Mouse (Mus musculus): ENCODE data around the gene Hsd17b3. TPM values are rescaled to one million over a fixed set of nuclear protein-coding genes. Genes with fewer than 3 reads are reported as not detected.

Hsd17b3 gene
- polyA plus RNA-seq (2016; fragmentation: Nextera tagmentation; extraction: Ambion mirVana) = 0.51 TPM in 1 of 2 replicates, not detected in the other

- H3K27me3 ChIP-seq = peaks cover 12% of the 10 kb centered on the region
- WGBS = 79% methylated on average over 4 of the region's 4 CpGs
- no peaks in the 10 kb centered on the region for H3K9me3 ChIP-seq
- H3K4me1 ChIP-seq = no peaks in the 10 kb centered on the region
- no peak within 1 kb of the TSS for H3K9ac ChIP-seq (replicated peaks)
- no peak within 1 kb of the TSS for H3K27ac ChIP-seq (replicated peaks)
- H3K4me2 ChIP-seq (replicated peaks) = no peak within 1 kb of the TSS
- no peak for ATAC-seq (ENCODE audit: low FRiP score, low read depth)
- no peaks in the 10 kb centered on the region for H3K36me3 ChIP-seq
- H3K4me3 ChIP-seq = no peak within 1 kb of the TSS
Observed at GRCm38 (mm10) chr13:64089130-64089529, at the start of gene Hsd17b3. TSS of gene Hsd17b3 (minus strand) at chr13:64089230.

DNA sequence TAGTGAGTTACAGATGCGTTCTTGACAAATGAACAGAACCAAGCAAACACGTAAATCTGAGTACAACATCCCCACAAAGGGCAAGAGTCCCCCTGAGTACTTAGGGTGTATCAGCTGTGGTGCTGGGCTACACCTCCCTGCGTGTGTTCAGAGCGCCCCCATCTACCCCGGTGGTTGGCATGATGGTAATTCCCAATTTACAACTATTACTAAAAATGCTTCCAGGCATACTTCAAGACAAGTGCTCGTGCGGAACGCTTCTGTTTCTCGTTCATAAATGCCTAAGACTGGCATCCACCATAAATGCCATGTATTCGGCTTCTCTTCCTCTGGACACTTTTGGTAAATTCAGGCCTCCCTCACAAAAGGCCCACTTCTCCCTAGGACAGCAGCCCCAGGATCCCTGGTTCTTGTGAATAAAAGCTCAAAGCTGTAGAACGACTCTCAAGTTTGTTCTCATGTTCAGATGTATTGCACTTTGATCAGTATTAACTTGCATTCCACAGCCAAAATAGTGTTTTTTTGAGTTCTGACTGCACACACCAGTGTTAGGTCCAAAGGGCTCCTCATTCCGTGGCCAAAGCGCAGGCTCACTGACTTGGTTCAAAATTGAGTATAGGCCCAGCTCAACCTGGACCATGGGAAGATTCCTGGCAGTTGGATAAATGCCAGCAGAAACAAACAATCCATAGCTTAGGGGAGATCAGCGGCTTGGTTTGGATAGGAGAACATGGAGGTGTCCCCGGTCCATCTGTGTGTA is 40.8 kb upstream of the Hsd17b3 start:
- 44% methylated on average over 15 of the region's 15 CpGs for WGBS
- H3K27me3 ChIP-seq = no peaks in the 10 kb centered on the region
- H3K9ac ChIP-seq (replicated peaks) = no peak overlapping the region
- peaks cover 14% of the 10 kb centered on the region; the same call in 1 of the 2 replicates for H3K36me3 ChIP-seq
- H3K9me3 ChIP-seq = no peaks in the 10 kb centered on the region
- peak overlapping the region; percentile 75 for H3K4me2 ChIP-seq (replicated peaks)
- H3K27ac ChIP-seq (replicated peaks) = no peak overlapping the region
- H3K4me1 ChIP-seq = peaks cover 6% of the 10 kb centered on the region; the same call in 1 of the 2 replicates
- H3K4me3 ChIP-seq = peak overlapping the region; percentile 49
- ATAC-seq (ENCODE audit: low FRiP score, low read depth) = peak; percentile 77

- Histone ChIP-seq H3K27ac (replicated peaks) (no peak within 1 kb of the TSS), H3K9me3 (no peaks in the 10 kb centered on the region)
- WGBS = 9% methylated on average over 44 of the region's 44 CpGs
Observed at GRCm38 (mm10) chr13:64128858-64129615, 40.0 kb upstream of the Hsd17b3 start, which contains the start of gene Slc35d2. TSS of gene Slc35d2 (minus strand) at chr13:64129368.

GRCm38 (mm10) chr13:64126316-64126715 is 37.3 kb upstream of the Hsd17b3 start:
- 61% methylated on average over 4 of the region's 4 CpGs for WGBS
- no peak overlapping the region for H3K4me2 ChIP-seq (replicated peaks)
- no peak for ATAC-seq (ENCODE audit: low FRiP score, low read depth)
- H3K27me3 ChIP-seq = no peaks in the 10 kb centered on the region
- H3K4me1 ChIP-seq = peaks cover 6% of the 10 kb centered on the region; the same call in 1 of the 2 replicates
- H3K4me3 ChIP-seq = no peak overlapping the region
- no peak overlapping the region for H3K9ac ChIP-seq (replicated peaks)
- H3K9me3 ChIP-seq = peaks cover 3% of the 10 kb centered on the region; the same call in 1 of the 2 replicates
- H3K36me3 ChIP-seq = no peaks in the 10 kb centered on the region
- H3K27ac ChIP-seq (replicated peaks) = no peak overlapping the region

More at GRCm38 (mm10) chr13:64128858-64129615, 40.0 kb upstream of the Hsd17b3 start, which contains the start of gene Slc35d2:
- Histone ChIP-seq H3K4me1 (peaks cover 6% of the 10 kb centered on the region; the same call in 1 of the 2 replicates), H3K27me3 (no peaks in the 10 kb centered on the region), H3K36me3 (peaks cover 7% of the 10 kb centered on the region; the same call in 1 of the 2 replicates), H3K9ac (replicated peaks) (peak within 1 kb of the TSS; percentile 66), H3K4me3 (peak within 1 kb of the TSS; percentile 49), H3K4me2 (replicated peaks) (peak within 1 kb of the TSS; percentile 75)
- peak; percentile 74 for ATAC-seq (ENCODE audit: low FRiP score, low read depth)

GRCm38 (mm10) chr13:64124886-64125285 is 35.9 kb upstream of the Hsd17b3 start:
- WGBS = 76% methylated on average over 6 of the region's 6 CpGs
- no peaks in the 10 kb centered on the region for H3K36me3 ChIP-seq
- H3K4me3 ChIP-seq = no peak overlapping the region
- H3K4me2 ChIP-seq (replicated peaks) = no peak overlapping the region
- peaks cover 6% of the 10 kb centered on the region; the same call in 1 of the 2 replicates for H3K4me1 ChIP-seq
- H3K9me3 ChIP-seq = peaks cover 3% of the 10 kb centered on the region; the same call in 1 of the 2 replicates
- H3K27ac ChIP-seq (replicated peaks) = no peak overlapping the region
- no peak overlapping the region for H3K9ac ChIP-seq (replicated peaks)
- no peaks in the 10 kb centered on the region for H3K27me3 ChIP-seq
- no peak for ATAC-seq (ENCODE audit: low FRiP score, low read depth)

- no peak overlapping the region for H3K9ac ChIP-seq (replicated peaks)
- no peaks in the 10 kb centered on the region for H3K36me3 ChIP-seq
- no peaks in the 10 kb centered on the region for H3K27me3 ChIP-seq
- no peak overlapping the region for H3K4me2 ChIP-seq (replicated peaks)
- peaks cover 3% of the 10 kb centered on the region; the same call in 1 of the 2 replicates for H3K9me3 ChIP-seq
- H3K4me1 ChIP-seq = peaks cover 3% of the 10 kb centered on the region; the same call in 1 of the 2 replicates
- 29% methylated on average over 6 of the region's 6 CpGs for WGBS
- no peak for ATAC-seq (ENCODE audit: low FRiP score, low read depth)
- H3K27ac ChIP-seq (replicated peaks) = no peak overlapping the region
- H3K4me3 ChIP-seq = no peak overlapping the region
Observed at GRCm38 (mm10) chr13:64123491-64124188, 34.6 kb upstream of the Hsd17b3 start.

GRCm38 (mm10) chr13:64120760-64121159 is 31.7 kb upstream of the Hsd17b3 start:
- 64% methylated on average over 4 of the region's 4 CpGs for WGBS
- no peak for ATAC-seq (ENCODE audit: low FRiP score, low read depth)
- H3K4me1 ChIP-seq = no peaks in the 10 kb centered on the region
- H3K9me3 ChIP-seq = peaks cover 3% of the 10 kb centered on the region; the same call in 1 of the 2 replicates
- H3K4me2 ChIP-seq (replicated peaks) = no peak overlapping the region
- no peak overlapping the region for H3K4me3 ChIP-seq
- H3K27me3 ChIP-seq = no peaks in the 10 kb centered on the region
- H3K9ac ChIP-seq (replicated peaks) = no peak overlapping the region
- no peak overlapping the region for H3K27ac ChIP-seq (replicated peaks)
- no peaks in the 10 kb centered on the region for H3K36me3 ChIP-seq

- H3K9me3 ChIP-seq = no peaks in the 10 kb centered on the region
- WGBS = 49% methylated on average over 2 of the region's 2 CpGs
- no peak overlapping the region for H3K9ac ChIP-seq (replicated peaks)
- no peak overlapping the region for H3K4me2 ChIP-seq (replicated peaks)
- ATAC-seq (ENCODE audit: low FRiP score, low read depth) = no peak
- no peaks in the 10 kb centered on the region for H3K36me3 ChIP-seq
- H3K4me1 ChIP-seq = no peaks in the 10 kb centered on the region
- H3K27me3 ChIP-seq = no peaks in the 10 kb centered on the region
- H3K27ac ChIP-seq (replicated peaks) = no peak overlapping the region
- H3K4me3 ChIP-seq = no peak overlapping the region
Observed at GRCm38 (mm10) chr13:64117442-64117841, 28.4 kb upstream of the Hsd17b3 start.

- Histone ChIP-seq H3K27me3 (peaks cover 7% of the 10 kb centered on the region; the same call in 1 of the 2 replicates), H3K27ac (replicated peaks) (no peak overlapping the region), H3K4me1 (peaks cover 15% of the 10 kb centered on the region; the same call in 1 of the 2 replicates), H3K36me3 (no peaks in the 10 kb centered on the region), H3K9ac (replicated peaks) (no peak overlapping the region), H3K4me2 (replicated peaks) (no peak overlapping the region), H3K4me3 (no peak overlapping the region), H3K9me3 (no peaks in the 10 kb centered on the region)
- 88% methylated on average over 1 of the region's 1 CpGs for WGBS
- ATAC-seq (ENCODE audit: low FRiP score, low read depth) = no peak
Observed at GRCm38 (mm10) chr13:64110421-64110820, 21.4 kb upstream of the Hsd17b3 start.

DNA sequence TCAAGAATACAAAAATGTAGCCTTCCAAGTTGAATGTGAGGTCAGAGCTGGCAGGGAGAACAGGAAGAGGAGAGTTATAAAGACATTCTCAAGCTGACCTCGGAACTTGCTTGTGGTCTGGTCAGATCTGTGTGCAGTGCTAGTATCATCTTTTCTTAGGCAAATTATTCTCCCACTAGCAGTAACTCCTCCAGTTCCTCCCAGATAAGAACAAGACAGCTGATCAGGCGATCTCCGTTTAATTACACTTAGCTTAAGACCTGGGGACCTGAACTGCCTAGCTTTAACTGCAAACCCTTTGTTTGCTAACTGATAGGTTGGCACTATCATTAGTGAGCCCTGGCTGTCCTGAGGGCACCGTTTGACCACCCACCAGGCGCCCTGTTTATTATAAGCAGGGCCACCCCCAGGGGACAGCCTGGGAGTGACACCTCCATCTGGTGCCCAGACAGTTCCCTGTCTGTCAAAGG is 19.4 kb upstream of the Hsd17b3 start:
- H3K27ac ChIP-seq (replicated peaks) = no peak overlapping the region
- H3K27me3 ChIP-seq = peaks cover 18% of the 10 kb centered on the region
- H3K4me1 ChIP-seq = peaks cover 15% of the 10 kb centered on the region; the same call in 1 of the 2 replicates
- H3K36me3 ChIP-seq = no peaks in the 10 kb centered on the region
- ATAC-seq (ENCODE audit: low FRiP score, low read depth) = peak; percentile 44; the same call in 1 of the 2 replicates
- H3K9me3 ChIP-seq = no peaks in the 10 kb centered on the region
- 31% methylated on average over 5 of the region's 5 CpGs for WGBS
- no peak overlapping the region for H3K4me2 ChIP-seq (replicated peaks)
- no peak overlapping the region for H3K4me3 ChIP-seq
- H3K9ac ChIP-seq (replicated peaks) = no peak overlapping the region

GRCm38 (mm10) chr13:64107535-64107934 is 18.5 kb upstream of the Hsd17b3 start:
- peak; percentile 81 for ATAC-seq (ENCODE audit: low FRiP score, low read depth)
- H3K4me2 ChIP-seq (replicated peaks) = no peak overlapping the region
- H3K27me3 ChIP-seq = peaks cover 22% of the 10 kb centered on the region
- H3K4me1 ChIP-seq = peaks cover 15% of the 10 kb centered on the region; the same call in 1 of the 2 replicates
- no peak overlapping the region for H3K9ac ChIP-seq (replicated peaks)
- 15% methylated on average over 8 of the region's 8 CpGs for WGBS
- H3K27ac ChIP-seq (replicated peaks) = no peak overlapping the region
- no peaks in the 10 kb centered on the region for H3K36me3 ChIP-seq
- H3K4me3 ChIP-seq = no peak overlapping the region
- no peaks in the 10 kb centered on the region for H3K9me3 ChIP-seq

All from midbrain, embryonic 12.5 days (tissue).